Mouse (Mus musculus) left cerebral cortex, adult 11 months (tissue): ENCODE measurements at regions not wholly inside any gene's neighbourhood (a gene's known extent, or its start where the extent isn't known, plus 50 kb on each side); places are given as distances from the start of the nearest gene placed in this dataset.
A peak's percentile ranks its signal among the peaks of the same experiment; 100 is the strongest.

Experiments used
- DNase-seq: peaks from one replicate; pipeline ENCODE4 v3.0.0; 2022; ENCODE audit warnings: low spot score

- DNase-seq: peak; percentile 71
Observed at GRCm38 (mm10) chr3:143594676-143595075, 610.3 kb downstream of the Lmo4 start.

GRCm38 (mm10) chr3:143586653-143587052 is 618.4 kb downstream of the Lmo4 start:
- no peak for DNase-seq

GRCm38 (mm10) chr3:143584692-143585603 is 620.1 kb downstream of the Lmo4 start:
- DNase-seq: no peak

DNA sequence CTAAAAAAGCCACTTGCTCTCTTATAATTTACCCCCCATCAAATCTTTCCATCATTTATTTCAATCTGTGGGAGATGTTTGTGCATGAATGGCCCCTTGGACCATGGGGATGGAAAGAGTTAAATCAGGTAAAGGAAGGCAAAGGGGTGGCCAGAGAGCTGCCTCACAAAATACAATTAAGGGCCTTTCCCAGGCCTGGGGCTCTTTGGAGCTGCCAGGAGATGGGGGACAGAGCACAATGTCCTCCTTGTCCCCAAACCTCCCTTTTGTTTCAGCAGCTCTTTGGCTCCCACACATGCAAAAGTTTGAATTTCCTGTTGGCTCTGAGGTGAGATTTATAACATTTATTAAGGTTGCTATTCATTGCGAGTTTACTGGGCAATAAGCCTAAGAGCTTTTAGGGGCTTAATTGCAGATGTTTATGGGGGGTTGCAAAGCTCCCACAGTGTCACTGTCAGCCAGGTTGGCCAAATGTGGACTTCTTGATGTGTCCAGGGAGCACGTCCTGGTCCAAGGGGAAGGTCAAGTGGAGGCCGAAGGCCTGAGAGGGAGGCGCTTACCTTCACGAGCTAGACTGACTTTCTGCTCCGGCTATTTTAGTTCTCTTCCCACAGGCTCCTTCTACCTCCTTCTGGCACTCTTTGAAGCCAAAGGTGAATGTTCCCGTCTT is 628.5 kb downstream of the Lmo4 start:
- no peak for DNase-seq

DNA sequence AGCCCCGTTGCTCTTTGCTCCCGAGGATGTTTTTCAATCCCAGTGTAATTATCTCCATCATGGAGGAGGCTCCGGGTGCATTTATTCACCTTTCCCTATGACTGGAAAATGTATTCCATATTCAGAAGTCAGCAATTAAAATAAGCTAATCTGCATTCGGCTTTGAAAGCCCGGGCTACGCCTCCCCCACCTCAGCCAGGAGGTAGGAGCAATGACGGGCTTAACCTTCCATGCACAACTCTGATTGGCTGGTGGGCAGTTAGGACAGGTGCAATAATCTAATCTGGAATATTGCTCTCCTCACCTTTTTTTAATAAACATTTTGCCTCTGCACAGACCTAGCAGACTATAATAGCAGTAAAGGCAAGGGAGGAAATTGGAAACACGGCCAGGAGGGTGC is 629.3 kb downstream of the Lmo4 start:
- DNase-seq: no peak

- no peak for DNase-seq
Observed at GRCm38 (mm10) chr3:143574035-143574864, 630.8 kb downstream of the Lmo4 start.

DNA sequence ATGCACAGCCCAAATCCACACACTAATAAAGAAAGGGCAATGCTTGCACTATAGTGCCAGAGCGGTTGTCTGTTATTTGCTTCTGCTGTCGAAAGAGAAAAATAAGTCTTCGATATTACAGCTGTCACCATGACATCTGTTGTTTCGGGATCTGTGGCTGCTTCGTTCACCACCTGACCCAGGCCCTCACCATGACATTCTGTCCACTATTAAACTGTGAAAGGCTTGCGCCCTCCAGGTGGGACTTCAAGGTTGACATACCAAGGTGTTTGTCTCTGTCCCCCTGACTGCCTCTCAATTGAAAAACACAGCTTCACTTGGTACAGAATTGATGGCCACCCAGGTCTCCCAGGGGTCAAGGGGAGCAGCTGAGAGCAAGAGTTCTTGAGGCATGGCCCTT is 635.1 kb downstream of the Lmo4 start:
- no peak for DNase-seq

DNA sequence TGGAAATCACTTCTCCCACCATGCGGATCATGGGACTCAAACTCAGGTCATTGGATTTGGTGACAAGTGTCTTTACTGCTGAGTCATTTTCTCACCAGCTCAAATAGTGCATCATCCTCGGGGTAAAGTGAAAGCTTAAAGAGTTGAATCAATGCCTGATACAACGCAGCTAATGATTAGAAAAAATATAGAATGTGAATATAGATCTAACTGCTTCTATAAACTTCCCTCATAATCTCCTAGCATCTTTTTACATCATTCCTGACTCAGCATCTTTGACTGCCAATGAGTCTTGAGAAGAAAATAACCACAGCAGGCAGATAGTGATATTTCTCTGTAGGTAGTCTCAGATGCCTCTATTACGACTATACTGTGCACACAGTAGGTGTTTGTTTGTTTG is 640.0 kb downstream of the Lmo4 start:
- no peak for DNase-seq

- DNase-seq: no peak
Observed at GRCm38 (mm10) chr3:143542811-143543210, 661.0 kb upstream of the Pkn2 start.

- no peak for DNase-seq
Observed at GRCm38 (mm10) chr3:143527982-143528381, 646.2 kb upstream of the Pkn2 start.

DNA sequence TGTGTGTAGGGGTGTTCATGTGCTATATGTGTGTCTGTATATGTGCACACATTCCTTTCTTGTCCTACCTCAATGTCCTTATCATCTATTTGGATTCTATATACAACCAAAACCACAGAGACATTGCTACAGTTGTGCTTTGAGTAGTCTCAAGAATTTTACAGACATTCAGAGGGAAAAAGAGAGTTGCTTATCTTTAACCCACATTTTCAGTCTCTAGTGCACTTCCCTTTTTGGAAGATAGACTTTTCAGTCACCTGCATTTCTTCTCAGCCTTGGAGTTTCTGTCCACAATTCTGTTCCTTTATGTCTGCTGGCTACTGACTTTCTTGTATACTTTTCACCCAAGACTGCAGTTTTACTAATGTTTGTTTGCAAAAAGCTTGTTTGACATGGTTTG is 645.5 kb upstream of the Pkn2 start:
- DNase-seq: no peak

GRCm38 (mm10) chr3:143512517-143513249 is 630.9 kb upstream of the Pkn2 start:
- no peak for DNase-seq

DNA sequence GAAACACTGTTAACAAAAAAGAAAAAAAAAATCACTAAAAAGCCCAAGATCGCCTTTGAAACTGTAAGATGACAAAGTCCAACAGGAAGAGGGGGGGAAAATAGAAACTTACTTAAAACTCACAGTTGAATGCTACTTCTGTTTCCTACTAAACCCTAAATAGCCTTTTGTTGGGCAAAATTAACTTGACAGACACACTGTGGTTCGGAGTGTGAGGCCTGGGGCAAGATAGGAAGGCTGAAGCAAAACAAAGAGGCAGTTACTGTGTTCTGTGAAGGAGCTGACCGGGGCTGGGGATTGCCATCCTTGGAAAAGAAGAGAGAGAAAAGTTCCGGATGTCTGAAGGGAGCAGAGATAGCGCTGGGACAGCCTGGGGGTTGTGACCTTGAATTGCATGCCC is 627.7 kb upstream of the Pkn2 start:
- no peak for DNase-seq

GRCm38 (mm10) chr3:143508280-143508679 is 626.5 kb upstream of the Pkn2 start:
- DNase-seq: peak; percentile 64

GRCm38 (mm10) chr3:143501017-143501416 is 619.2 kb upstream of the Pkn2 start:
- DNase-seq: no peak

GRCm38 (mm10) chr3:143495389-143495788 is 613.6 kb upstream of the Pkn2 start:
- DNase-seq: no peak

DNA sequence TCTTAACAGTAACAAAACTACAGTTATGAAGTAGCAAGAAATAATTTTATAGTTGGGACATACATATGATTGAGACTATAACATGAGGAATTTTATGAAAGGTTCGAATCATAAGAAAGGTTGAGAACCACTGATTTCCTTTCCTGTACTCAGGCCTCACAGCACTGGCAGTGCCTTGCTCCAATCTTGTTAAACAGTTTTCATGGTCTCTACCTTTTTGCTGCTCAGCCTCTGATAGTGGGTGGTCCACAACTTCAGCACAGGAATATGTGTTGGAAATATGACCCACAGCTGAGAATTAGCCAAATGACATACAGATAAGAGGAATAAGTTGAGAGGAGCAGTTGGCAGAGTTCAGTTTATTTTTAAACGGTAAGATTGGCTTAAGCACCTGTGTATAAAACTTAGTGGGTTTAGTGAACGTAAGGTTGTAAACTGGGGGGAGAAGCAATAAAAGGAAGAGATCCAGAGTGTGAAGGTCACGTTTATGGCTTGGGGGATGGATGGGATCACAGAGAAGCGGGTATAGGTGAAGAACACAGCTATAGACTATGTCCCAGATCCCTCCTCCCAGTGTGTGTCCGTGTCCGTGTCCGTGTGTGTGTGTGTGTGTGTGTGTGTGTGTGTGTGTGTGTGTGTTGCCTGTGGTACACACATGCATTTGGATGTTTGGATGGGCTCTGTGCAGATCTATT is 596.3 kb upstream of the Pkn2 start:
- no peak for DNase-seq

DNA sequence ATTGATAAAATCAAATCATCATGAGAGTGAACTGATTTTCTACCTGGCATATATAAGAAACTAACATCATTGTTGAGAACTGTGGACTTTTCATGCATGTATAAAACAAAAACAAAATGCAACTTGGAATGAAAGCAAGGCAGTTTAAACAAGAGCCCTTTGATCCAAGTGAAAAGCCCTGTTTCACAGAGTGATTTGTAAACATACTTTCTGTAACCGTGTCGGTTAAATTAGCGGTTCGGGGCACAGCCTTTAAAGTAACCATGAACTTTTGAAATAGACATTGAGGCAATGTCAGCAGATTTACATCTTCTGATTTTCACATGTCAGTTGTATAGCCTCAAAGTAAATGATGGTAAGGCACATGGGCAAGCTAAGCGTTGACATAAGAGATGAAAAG is 593.7 kb upstream of the Pkn2 start:
- DNase-seq: no peak

DNA sequence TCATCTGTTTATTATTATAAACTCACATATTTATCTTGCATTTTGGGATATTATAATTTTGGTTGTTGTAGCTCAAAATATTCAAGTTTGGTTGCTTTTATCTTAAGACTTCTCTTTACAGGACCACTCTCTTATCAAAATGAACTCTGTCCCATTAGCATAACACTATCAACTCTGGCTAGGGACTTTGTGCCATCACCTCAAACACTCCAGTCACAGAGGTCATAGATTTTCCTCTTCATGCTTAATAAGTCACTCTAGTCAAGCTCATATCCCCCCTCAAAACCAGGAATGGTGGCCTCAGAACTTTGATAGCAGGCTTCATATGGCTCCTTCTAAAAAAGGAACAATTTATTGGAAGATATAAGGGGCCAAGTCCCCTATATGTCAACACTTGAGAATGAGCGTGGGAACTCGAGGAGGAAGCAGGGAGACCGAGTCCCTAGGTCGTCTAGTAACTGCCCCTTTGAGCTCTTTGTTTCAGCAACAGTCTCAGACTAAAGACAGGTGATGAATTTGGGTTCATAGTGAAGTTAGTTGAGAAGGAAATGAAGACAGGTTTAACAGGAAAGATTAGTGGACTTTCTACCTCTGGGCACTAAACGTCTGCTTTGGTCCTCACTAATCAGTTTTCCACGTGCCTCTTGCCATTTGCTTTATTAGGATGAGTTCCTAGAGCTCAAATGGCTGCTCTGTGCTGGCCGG is 565.4 kb upstream of the Pkn2 start:
- DNase-seq: no peak

DNA sequence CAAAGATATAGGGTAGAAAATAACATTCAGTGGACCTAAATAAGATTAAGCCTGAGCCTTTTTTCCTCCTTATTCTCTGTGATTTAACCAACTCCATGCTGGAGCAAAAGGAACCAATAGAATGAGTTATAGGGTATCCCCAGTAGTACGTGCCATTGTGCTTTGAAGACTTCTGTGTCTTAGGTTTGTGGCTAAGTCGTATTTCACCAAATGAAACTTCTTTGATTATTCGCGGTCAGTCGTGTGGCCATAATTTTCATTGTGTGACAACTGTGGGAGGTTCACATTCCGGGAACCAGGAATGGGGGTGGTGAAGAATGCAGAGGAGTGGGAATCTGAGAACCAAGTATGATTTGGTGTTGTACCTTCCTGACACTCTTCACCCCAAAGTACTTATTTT is 535.6 kb upstream of the Pkn2 start:
- DNase-seq: no peak

DNA sequence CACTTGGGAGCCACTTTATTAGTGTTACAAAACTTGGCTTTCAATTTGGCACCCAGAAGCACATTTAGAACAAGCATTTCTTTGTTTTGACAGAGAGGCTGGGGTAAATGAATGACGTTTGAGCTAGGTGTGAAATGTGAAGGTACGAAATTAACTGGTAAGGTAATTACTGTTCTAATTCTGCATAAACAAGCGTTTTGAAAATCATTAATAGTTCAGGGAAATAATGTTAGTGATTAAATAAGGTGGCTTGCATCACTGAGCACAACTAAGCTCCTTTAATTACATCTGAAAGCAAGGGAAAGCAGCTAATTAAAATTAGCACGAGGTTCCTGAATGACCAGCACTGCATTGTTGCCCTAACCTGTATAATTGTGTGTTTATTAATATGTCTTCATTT is 529.9 kb upstream of the Pkn2 start:
- DNase-seq: no peak
